Mouse (Mus musculus): ENCODE measurements around the gene Phactr3. TPM values are rescaled to one million over a fixed set of nuclear protein-coding genes. Genes with fewer than 3 reads are reported as not detected.

Phactr3 gene
- total and polyA plus RNA-seq, 3 experiments = not detected

DNA sequence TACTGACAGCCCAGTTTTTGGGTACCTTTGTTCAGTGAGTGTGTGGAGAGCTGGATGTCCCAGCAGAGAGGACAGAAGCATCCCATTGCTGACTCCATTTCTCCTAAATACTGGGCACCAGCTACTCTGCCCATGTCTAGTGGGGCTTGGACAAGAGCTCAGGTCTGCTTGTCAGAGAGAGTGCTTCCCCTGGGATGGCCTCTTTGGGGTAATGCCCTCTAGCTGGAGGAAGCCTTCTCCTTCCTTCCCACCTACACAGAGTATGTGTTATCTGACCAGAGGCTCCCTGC lies 1.5 kb downstream of the Phactr3 start:
- TF ChIP-seq GATA1 (IDR thresholded peaks at IDR 0.05; ENCODE audit: low read depth, low read length) = no peak
- TF ChIP-seq MAZ (IDR thresholded peaks at IDR 0.05; ENCODE audit: low read depth, low read length) = no peak
- TF ChIP-seq CHD1 (IDR thresholded peaks at IDR 0.05; ENCODE audit: low read depth, low read length) = no peak
- no peak for TF ChIP-seq ETS1 (IDR thresholded peaks at IDR 0.05; ENCODE audit: low read depth, low read length)
- no peak for TF ChIP-seq CHD2 (IDR thresholded peaks at IDR 0.05; ENCODE audit: low read length)
- no peak for TF ChIP-seq ZC3H11A (IDR thresholded peaks at IDR 0.05; ENCODE audit: low read depth, low read length)
- TF ChIP-seq NELFE (IDR thresholded peaks at IDR 0.05; ENCODE audit: low read depth, low read length) = no peak
- no peak for TF ChIP-seq TCF12 (IDR thresholded peaks at IDR 0.05; ENCODE audit: low read depth, low read length)
- TF ChIP-seq TBP (IDR thresholded peaks at IDR 0.05; ENCODE audit: low read depth, low read length) = no peak
- no peak for TF ChIP-seq MYB (IDR thresholded peaks at IDR 0.05; ENCODE audit: low read depth, low read length)
- no peak for TF ChIP-seq KAT2A (conservative IDR thresholded peaks at IDR 0.05; ENCODE audit: low read depth, low read length)
- TF ChIP-seq HCFC1 (IDR thresholded peaks at IDR 0.05; ENCODE audit: low read depth, low read length) = no peak
- TF ChIP-seq TAL1 (IDR thresholded peaks at IDR 0.05; ENCODE audit: low read length) = no peak
- TF ChIP-seq GABPA (IDR thresholded peaks at IDR 0.05; ENCODE audit: low read depth, low read length) = no peak
- TF ChIP-seq MEF2A (IDR thresholded peaks at IDR 0.05; ENCODE audit: extremely low read depth, insufficient replicate concordance, low read depth, low read length, poor library complexity, severe bottlenecking) = no peak
- no peak for TF ChIP-seq MAFK (IDR thresholded peaks at IDR 0.05; ENCODE audit: borderline replicate concordance, low read depth, low read length)
- H3K9ac ChIP-seq (ENCODE audit: control insufficient read depth, low read depth, low read length, poor library complexity, severe bottlenecking) = no peak overlapping the region
- H3K27ac ChIP-seq (ENCODE audit: control insufficient read depth, low read depth, low read length) = no peak overlapping the region
- no peak for DNase-seq (ENCODE audit: low read depth, low spot score)
- H3K4me1 ChIP-seq (ENCODE audit: control insufficient read depth in 1 of 2, insufficient read depth in 2 of 2, low read length in 2 of 2) = no peaks in the 10 kb centered on the region
- no peaks in the 10 kb centered on the region for H3K27me3 ChIP-seq (ENCODE audit: control insufficient read depth in 1 of 2, insufficient read depth in 2 of 2, low read length in 2 of 2)
- no peak overlapping the region for H3K4me3 ChIP-seq (ENCODE audit: control insufficient read depth in 1 of 2, insufficient read depth in 1 of 2, low read depth in 2 of 2, low read length in 2 of 2)
- H3K79me2 ChIP-seq (ENCODE audit: control insufficient read depth, insufficient read depth, low read length, poor library complexity) = no peaks in the 10 kb centered on the region
- H3K9me3 ChIP-seq (replicated peaks; ENCODE audit: insufficient read depth, low read length) = no peaks in the 10 kb centered on the region
- no peaks in the 10 kb centered on the region for H3K36me3 ChIP-seq (ENCODE audit: control insufficient read depth in 1 of 2, insufficient read depth in 2 of 2, low read length in 2 of 2)

DNA sequence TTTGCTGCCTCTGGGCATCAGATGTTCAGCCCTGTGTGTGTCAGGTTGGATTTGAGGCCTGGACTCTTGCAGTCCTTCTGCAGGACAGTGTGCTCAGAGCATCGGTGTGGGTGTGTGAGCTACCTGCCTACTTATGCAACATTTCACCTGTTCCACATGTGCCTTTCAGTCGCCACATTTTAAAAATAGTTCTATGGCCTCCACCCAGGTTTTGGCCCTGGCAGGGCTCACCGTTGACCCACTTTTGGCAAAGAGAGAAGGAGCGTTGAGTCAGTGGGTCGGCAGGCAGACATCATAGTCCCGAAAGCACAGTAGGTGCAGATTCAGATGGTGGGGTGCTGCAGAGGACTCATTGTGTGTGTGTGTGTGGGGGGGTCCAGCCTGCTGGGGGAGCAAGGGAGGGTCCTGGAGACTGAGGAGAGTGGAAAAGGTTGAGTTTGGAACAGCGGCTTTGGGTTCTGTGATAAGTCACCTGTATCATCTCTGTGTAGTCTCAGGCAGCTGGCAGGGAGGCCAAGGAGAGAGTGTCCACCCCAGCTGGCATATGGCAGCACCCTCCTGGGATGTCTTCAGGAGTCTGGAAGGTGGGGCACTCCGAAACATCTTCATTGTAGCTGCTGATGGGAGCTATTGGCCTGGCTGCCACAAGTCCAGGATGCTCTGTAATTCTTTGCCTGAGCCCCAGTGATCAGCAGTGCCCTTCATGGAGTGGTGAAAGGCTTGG lies 2.0 kb downstream of the Phactr3 start:
- DNase-seq (ENCODE audit: low read depth, low spot score) = no peak
- H3K27ac ChIP-seq (ENCODE audit: control insufficient read depth, low read depth, low read length) = no peak overlapping the region
- no peaks in the 10 kb centered on the region for H3K9me3 ChIP-seq (replicated peaks; ENCODE audit: insufficient read depth, low read length)
- H3K4me3 ChIP-seq (ENCODE audit: control insufficient read depth in 1 of 2, insufficient read depth in 1 of 2, low read depth in 2 of 2, low read length in 2 of 2) = no peak overlapping the region
- no peaks in the 10 kb centered on the region for H3K4me1 ChIP-seq (ENCODE audit: control insufficient read depth in 1 of 2, insufficient read depth in 2 of 2, low read length in 2 of 2)
- H3K27me3 ChIP-seq (ENCODE audit: control insufficient read depth in 1 of 2, insufficient read depth in 2 of 2, low read length in 2 of 2) = no peaks in the 10 kb centered on the region
- H3K36me3 ChIP-seq (ENCODE audit: control insufficient read depth in 1 of 2, insufficient read depth in 2 of 2, low read length in 2 of 2) = no peaks in the 10 kb centered on the region
- TF ChIP-seq ELF1 (IDR thresholded peaks at IDR 0.05; ENCODE audit: low read depth, low read length) (no peak), SIN3A (IDR thresholded peaks at IDR 0.05; ENCODE audit: low read length) (no peak), MXI1 (IDR thresholded peaks at IDR 0.05; ENCODE audit: low read depth, low read length) (no peak), RCOR1 (IDR thresholded peaks at IDR 0.05; ENCODE audit: low read depth, low read length) (no peak), EP300 (IDR thresholded peaks at IDR 0.05; ENCODE audit: low read depth in 1 of 2, low read length in 2 of 2) (no peak), POLR2AphosphoS2 (IDR thresholded peaks at IDR 0.05; ENCODE audit: low read length) (no peak), GATA1 (IDR thresholded peaks at IDR 0.05; ENCODE audit: low read depth, low read length) (no peak), RAD21 (IDR thresholded peaks at IDR 0.05; ENCODE audit: low read depth, low read length) (no peak), TBP (IDR thresholded peaks at IDR 0.05; ENCODE audit: low read depth, low read length) (no peak), KAT2A (conservative IDR thresholded peaks at IDR 0.05; ENCODE audit: low read depth, low read length) (no peak), MAZ (IDR thresholded peaks at IDR 0.05; ENCODE audit: low read depth, low read length) (no peak), CHD1 (IDR thresholded peaks at IDR 0.05; ENCODE audit: low read depth, low read length) (no peak), TCF12 (IDR thresholded peaks at IDR 0.05; ENCODE audit: low read depth, low read length) (no peak), USF2 (IDR thresholded peaks at IDR 0.05; ENCODE audit: borderline replicate concordance in 1 of 2, insufficient read depth in 1 of 2, low read depth in 1 of 2, low read length in 2 of 2) (no peak), USF1 (IDR thresholded peaks at IDR 0.05; ENCODE audit: low read depth, low read length) (no peak), BHLHE40 (IDR thresholded peaks at IDR 0.05; ENCODE audit: borderline replicate concordance, low read depth, low read length) (no peak), MEF2A (IDR thresholded peaks at IDR 0.05; ENCODE audit: extremely low read depth, insufficient replicate concordance, low read depth, low read length, poor library complexity, severe bottlenecking) (no peak), TAL1 (IDR thresholded peaks at IDR 0.05; ENCODE audit: low read length) (no peak), NRF1 (IDR thresholded peaks at IDR 0.05; ENCODE audit: insufficient read depth, low read depth, low read length, poor library complexity, severe bottlenecking) (no peak)
- H3K9ac ChIP-seq (ENCODE audit: control insufficient read depth, low read depth, low read length, poor library complexity, severe bottlenecking) = no peak overlapping the region
- no peaks in the 10 kb centered on the region for H3K79me2 ChIP-seq (ENCODE audit: control insufficient read depth, insufficient read depth, low read length, poor library complexity)

Measured in MEL (cell line).